Mouse (Mus musculus): ENCODE data around the gene Kyat1. TPM values are rescaled to one million over a fixed set of nuclear protein-coding genes. Genes with fewer than 3 reads are reported as not detected.

The Kyat1 gene
- total RNA-seq, 2 experiments from 2014 or later: 14.3 to 15.2 TPM

GRCm38 (mm10) chr2:30211408-30212168, 5.9 kb upstream of the Kyat1 start:
- no peak for TF ChIP-seq CTCF (IDR thresholded peaks at IDR 0.05)

GRCm38 (mm10) chr2:30207886-30208285, 2.2 kb upstream of the Kyat1 start:
- intact Hi-C loops (cut with DNase I): no loop called here
- no peak for DNase-seq (ENCODE audit: extremely low spot score in 1 of 2, low spot score in 2 of 2)
- no peak for TF ChIP-seq CTCF (IDR thresholded peaks at IDR 0.05)

More at GRCm38 (mm10) chr2:30211408-30212168, 5.9 kb upstream of the Kyat1 start:
- intact Hi-C loops (cut with DNase I): no loop called here
- Histone ChIP-seq H3K4me3 (no peak overlapping the region), H3K27ac (no peak overlapping the region)
- no peak for DNase-seq (ENCODE audit: extremely low spot score in 1 of 2, low spot score in 2 of 2)

GRCm38 (mm10) chr2:30207401-30207800, 1.8 kb upstream of the Kyat1 start:
- intact Hi-C loops (cut with DNase I): no loop called here

More at GRCm38 (mm10) chr2:30207886-30208285, 2.2 kb upstream of the Kyat1 start:
- Histone ChIP-seq H3K4me3 (no peak overlapping the region), H3K27ac (no peak overlapping the region)

GRCm38 (mm10) chr2:30205255-30205628, 405 bp downstream of the Kyat1 start:
- intact Hi-C loops (cut with DNase I): loop anchor here (1.0 to 2.0 kb wide), 3 partner anchors 26 to 65 kb away; partner anchors contain the start of genes Lrrc8a and Spout1
- peak overlapping the region; percentile 55 for H3K27ac ChIP-seq
- DNase-seq (ENCODE audit: extremely low spot score in 1 of 2, low spot score in 2 of 2): peak; percentile 18 to 31
- peak overlapping the region; percentile 78 for H3K4me3 ChIP-seq
- TF ChIP-seq CTCF (IDR thresholded peaks at IDR 0.05): no peak

More at GRCm38 (mm10) chr2:30207401-30207800, 1.8 kb upstream of the Kyat1 start:
- DNase-seq (ENCODE audit: extremely low spot score in 1 of 2, low spot score in 2 of 2): no peak
- Histone ChIP-seq H3K4me3 (no peak overlapping the region), H3K27ac (no peak overlapping the region)
- no peak for TF ChIP-seq CTCF (IDR thresholded peaks at IDR 0.05)

GRCm38 (mm10) chr2:30203439-30203838, 2.2 kb downstream of the Kyat1 start:
- intact Hi-C loops (cut with DNase I): no loop called here
- no peak overlapping the region for H3K27ac ChIP-seq
- DNase-seq (ENCODE audit: extremely low spot score in 1 of 2, low spot score in 2 of 2): no peak
- peak; percentile 40 for TF ChIP-seq CTCF (IDR thresholded peaks at IDR 0.05)
- H3K4me3 ChIP-seq: no peak overlapping the region

- DNase-seq (ENCODE audit: extremely low spot score in 1 of 2, low spot score in 2 of 2): no peak
- intact Hi-C loops (cut with DNase I): no loop called here
- H3K4me3 ChIP-seq: no peak overlapping the region
Observed at GRCm38 (mm10) chr2:30200388-30200925, 5.2 kb downstream of the Kyat1 start.

GRCm38 (mm10) chr2:30199984-30200383, 5.7 kb downstream of the Kyat1 start:
- no peak for TF ChIP-seq CTCF (IDR thresholded peaks at IDR 0.05)
- no peak overlapping the region for H3K4me3 ChIP-seq
- no peak for DNase-seq (ENCODE audit: extremely low spot score in 1 of 2, low spot score in 2 of 2)
- intact Hi-C loops (cut with DNase I): no loop called here
- no peak overlapping the region for H3K27ac ChIP-seq

More at GRCm38 (mm10) chr2:30200388-30200925, 5.2 kb downstream of the Kyat1 start:
- no peak overlapping the region for H3K27ac ChIP-seq
- no peak for TF ChIP-seq CTCF (IDR thresholded peaks at IDR 0.05)

GRCm38 (mm10) chr2:30198021-30198420, 7.6 kb downstream of the Kyat1 start:
- DNase-seq (ENCODE audit: extremely low spot score in 1 of 2, low spot score in 2 of 2): no peak
- Histone ChIP-seq H3K27ac (no peak overlapping the region), H3K4me3 (no peak overlapping the region)
- TF ChIP-seq CTCF (IDR thresholded peaks at IDR 0.05): no peak
- intact Hi-C loops (cut with DNase I): no loop called here

GRCm38 (mm10) chr2:30194656-30195055, 11.0 kb downstream of the Kyat1 start:
- DNase-seq (ENCODE audit: extremely low spot score in 1 of 2, low spot score in 2 of 2): no peak
- Histone ChIP-seq H3K27ac (no peak overlapping the region), H3K4me3 (no peak overlapping the region)
- intact Hi-C loops (cut with DNase I): no loop called here
- no peak for TF ChIP-seq CTCF (IDR thresholded peaks at IDR 0.05)

GRCm38 (mm10) chr2:30191790-30192580, 13.7 kb downstream of the Kyat1 start:
- no peak overlapping the region for H3K4me3 ChIP-seq
- no peak overlapping the region for H3K27ac ChIP-seq
- no peak for TF ChIP-seq CTCF (IDR thresholded peaks at IDR 0.05)
- DNase-seq (ENCODE audit: extremely low spot score in 1 of 2, low spot score in 2 of 2): no peak
- intact Hi-C loops (cut with DNase I): no loop called here

- no peak overlapping the region for H3K4me3 ChIP-seq
- H3K27ac ChIP-seq: no peak overlapping the region
- DNase-seq (ENCODE audit: extremely low spot score in 1 of 2, low spot score in 2 of 2): no peak
- no peak for TF ChIP-seq CTCF (IDR thresholded peaks at IDR 0.05)
- intact Hi-C loops (cut with DNase I): no loop called here
Observed at GRCm38 (mm10) chr2:30185681-30186080, 20.0 kb downstream of the Kyat1 start.

- H3K27ac ChIP-seq: no peak overlapping the region
- no peak for DNase-seq (ENCODE audit: extremely low spot score in 1 of 2, low spot score in 2 of 2)
- no peak overlapping the region for H3K4me3 ChIP-seq
- no peak for TF ChIP-seq CTCF (IDR thresholded peaks at IDR 0.05)
- intact Hi-C loops (cut with DNase I): no loop called here
Observed at GRCm38 (mm10) chr2:30185276-30185675, 20.4 kb downstream of the Kyat1 start.

Measured in left cerebral cortex, adult 2 months (tissue).